Mouse (Mus musculus) neural tube, embryonic 15.5 days (tissue): ENCODE data around the gene Naa16. TPM values are rescaled to one million over a fixed set of nuclear protein-coding genes. Genes with fewer than 3 reads are reported as not detected.

Experiments
- ATAC-seq: fragments of 200-750 bp; cut with Nextera tagmentation; 2 replicates; pipeline ENCODE4 v1.8.0; 2017; ENCODE audit warnings: mild to moderate bottlenecking, moderate TSS enrichment, moderate library complexity; ENCODE audit not compliant: low FRiP score
- H3K27ac ChIP-seq: fragments of 300-500 bp; sonication (generic); replicated peaks from 2 replicates; pipeline ENCODE4 v1.5.1; 2015; ENCODE audit warnings: mild to moderate bottlenecking, inconsistent platforms
- H3K27me3 ChIP-seq: fragments of 300-500 bp; sonication (generic); replicated peaks from 2 replicates; pipeline ENCODE4 v1.6.1; 2015; ENCODE audit warnings: inconsistent platforms
- H3K36me3 ChIP-seq: fragments of 300-500 bp; sonication (generic); 2 replicates; pipeline ENCODE4 v1.6.1; 2015; ENCODE audit warnings: inconsistent platforms
- H3K4me1 ChIP-seq: fragments of 300-500 bp; sonication (generic); 2 replicates; pipeline ENCODE4 v1.6.1; 2015; ENCODE audit warnings: inconsistent platforms
- H3K4me2 ChIP-seq: fragments of 300-500 bp; sonication (generic); 2 replicates; pipeline ENCODE4 v1.6.1; 2015; ENCODE audit warnings: inconsistent platforms, mild to moderate bottlenecking, moderate library complexity
- H3K4me3 ChIP-seq: fragments of 300-500 bp; sonication (generic); replicated peaks from 2 replicates; pipeline ENCODE4 v1.5.1; 2015; ENCODE audit warnings: mild to moderate bottlenecking, inconsistent platforms
- H3K9ac ChIP-seq: fragments of 300-500 bp; sonication (generic); replicated peaks from 2 replicates; pipeline ENCODE4 v1.6.1; 2015; ENCODE audit warnings: mild to moderate bottlenecking, inconsistent platforms
- H3K9me3 ChIP-seq: fragments of 300-500 bp; sonication (generic); replicated peaks from 2 replicates; pipeline ENCODE4 v1.6.1; 2016; ENCODE audit warnings: inconsistent platforms
- WGBS: fragments of 180-500 bp; shearing (Covaris S2); methylation state at CpG from one replicate; pipeline ENCODE4 v1.1.7; 2015; ENCODE audit warnings: mixed read lengths; 5-methylcytosine and 5-hydroxymethylcytosine counted together
- polyA plus RNA-seq: library from polyadenylated mRNA; unstranded; fragments of >200 nt; fragmentation: Nextera tagmentation; extraction: Ambion mirVana; gene quantifications from 2 replicates; pipeline ENCODE4 v1.2.1, GENCODE M21; 2015

The Naa16 gene
- polyA plus RNA-seq, 1 experiment from 2014 or later, result 15.6 TPM

GRCm38 (mm10) chr14:79324112-79324840 is 66.3 kb downstream of the Naa16 start:
- no peak overlapping the region for H3K4me3 ChIP-seq
- no peaks in the 10 kb centered on the region for H3K27me3 ChIP-seq
- no peak overlapping the region for H3K27ac ChIP-seq
- H3K36me3 ChIP-seq, result no peaks in the 10 kb centered on the region
- no peaks in the 10 kb centered on the region for H3K4me1 ChIP-seq
- no peak overlapping the region for H3K9ac ChIP-seq
- no peak overlapping the region for H3K4me2 ChIP-seq
- peak; percentile 45; the same call in 1 of the 2 replicates for ATAC-seq
- H3K9me3 ChIP-seq, result no peaks in the 10 kb centered on the region
- 79% methylated on average over 10 of the region's 10 CpGs for WGBS

- no peak overlapping the region for H3K27ac ChIP-seq
- H3K4me2 ChIP-seq, result no peak overlapping the region
- no peaks in the 10 kb centered on the region for H3K9me3 ChIP-seq
- 85% methylated on average over 5 of the region's 5 CpGs for WGBS
- no peaks in the 10 kb centered on the region for H3K27me3 ChIP-seq
- no peak overlapping the region for H3K9ac ChIP-seq
- ATAC-seq, result no peak
- no peak overlapping the region for H3K4me3 ChIP-seq
- no peaks in the 10 kb centered on the region for H3K4me1 ChIP-seq
- H3K36me3 ChIP-seq, result no peaks in the 10 kb centered on the region
Observed at GRCm38 (mm10) chr14:79321881-79322280, 68.7 kb downstream of the Naa16 start.

- H3K9me3 ChIP-seq, result no peaks in the 10 kb centered on the region
Observed at GRCm38 (mm10) chr14:79321152-79321551, 69.4 kb downstream of the Naa16 start.

GRCm38 (mm10) chr14:79317602-79318001 is 73.0 kb downstream of the Naa16 start:
- no peaks in the 10 kb centered on the region for H3K36me3 ChIP-seq
- no peak overlapping the region for H3K27ac ChIP-seq
- no peak for ATAC-seq
- H3K4me3 ChIP-seq, result no peak overlapping the region
- no peaks in the 10 kb centered on the region for H3K4me1 ChIP-seq
- no peak overlapping the region for H3K9ac ChIP-seq
- H3K4me2 ChIP-seq, result no peak overlapping the region
- no peaks in the 10 kb centered on the region for H3K27me3 ChIP-seq
- no peaks in the 10 kb centered on the region for H3K9me3 ChIP-seq
- 50% methylated on average over 2 of the region's 2 CpGs for WGBS

More at GRCm38 (mm10) chr14:79321152-79321551, 69.4 kb downstream of the Naa16 start:
- Histone ChIP-seq H3K9ac (no peak overlapping the region), H3K27me3 (no peaks in the 10 kb centered on the region), H3K36me3 (no peaks in the 10 kb centered on the region), H3K27ac (no peak overlapping the region), H3K4me3 (no peak overlapping the region), H3K4me2 (no peak overlapping the region), H3K4me1 (no peaks in the 10 kb centered on the region)
- peak; percentile 68; the same call in 1 of the 2 replicates for ATAC-seq
- WGBS, result 33% methylated on average over 8 of the region's 8 CpGs

GRCm38 (mm10) chr14:79315877-79316276 is 74.7 kb downstream of the Naa16 start:
- Histone ChIP-seq H3K36me3 (no peaks in the 10 kb centered on the region), H3K27ac (no peak overlapping the region), H3K9me3 (no peaks in the 10 kb centered on the region), H3K27me3 (no peaks in the 10 kb centered on the region), H3K4me1 (no peaks in the 10 kb centered on the region), H3K4me2 (no peak overlapping the region), H3K9ac (no peak overlapping the region), H3K4me3 (no peak overlapping the region)
- 63% methylated on average over 7 of the region's 7 CpGs for WGBS
- ATAC-seq, result no peak

GRCm38 (mm10) chr14:79314245-79315010 is 76.2 kb downstream of the Naa16 start:
- Histone ChIP-seq H3K9ac (no peak overlapping the region), H3K4me3 (no peak overlapping the region), H3K4me1 (no peaks in the 10 kb centered on the region), H3K4me2 (no peak overlapping the region), H3K27me3 (no peaks in the 10 kb centered on the region), H3K9me3 (no peaks in the 10 kb centered on the region), H3K27ac (0 out of 2 replicates have a peak overlapping the region, but pooled peaks have one; percentile 24), H3K36me3 (no peaks in the 10 kb centered on the region)
- WGBS, result 83% methylated on average over 12 of the region's 12 CpGs
- no peak for ATAC-seq

GRCm38 (mm10) chr14:79313439-79314175 is 77.0 kb downstream of the Naa16 start:
- WGBS, result 59% methylated on average over 8 of the region's 8 CpGs
- no peaks in the 10 kb centered on the region for H3K36me3 ChIP-seq
- 0 out of 2 replicates have a peak, but pooled peaks have one; percentile 65 for ATAC-seq
- peaks cover 6% of the 10 kb centered on the region; the same call in 1 of the 2 replicates for H3K4me1 ChIP-seq
- no peaks in the 10 kb centered on the region for H3K9me3 ChIP-seq
- no peaks in the 10 kb centered on the region for H3K27me3 ChIP-seq
- H3K4me3 ChIP-seq, result no peak overlapping the region
- peak overlapping the region; percentile 24; the same call in 1 of the 2 replicates for H3K27ac ChIP-seq
- no peak overlapping the region for H3K9ac ChIP-seq
- no peak overlapping the region for H3K4me2 ChIP-seq

- 85% methylated on average over 4 of the region's 4 CpGs for WGBS
- no peak overlapping the region for H3K27ac ChIP-seq
- no peaks in the 10 kb centered on the region for H3K36me3 ChIP-seq
- no peak for ATAC-seq
- no peak overlapping the region for H3K4me2 ChIP-seq
- no peak overlapping the region for H3K9ac ChIP-seq
- no peaks in the 10 kb centered on the region for H3K9me3 ChIP-seq
- no peaks in the 10 kb centered on the region for H3K27me3 ChIP-seq
- H3K4me3 ChIP-seq, result no peak overlapping the region
- H3K4me1 ChIP-seq, result peaks cover 11% of the 10 kb centered on the region
Observed at GRCm38 (mm10) chr14:79312719-79313118, 77.9 kb downstream of the Naa16 start.

GRCm38 (mm10) chr14:79311918-79312454 is 78.6 kb downstream of the Naa16 start:
- Histone ChIP-seq H3K4me1 (peaks cover 11% of the 10 kb centered on the region), H3K27me3 (no peaks in the 10 kb centered on the region), H3K27ac (no peak overlapping the region), H3K4me3 (no peak overlapping the region), H3K36me3 (no peaks in the 10 kb centered on the region), H3K9ac (no peak overlapping the region), H3K9me3 (no peaks in the 10 kb centered on the region), H3K4me2 (no peak overlapping the region)
- no peak for ATAC-seq
- 33% methylated on average over 4 of the region's 4 CpGs for WGBS

GRCm38 (mm10) chr14:79309115-79309514 is 81.5 kb downstream of the Naa16 start:
- no peak overlapping the region for H3K4me2 ChIP-seq
- 57% methylated on average over 4 of the region's 4 CpGs for WGBS

GRCm38 (mm10) chr14:79308364-79308763 is 82.2 kb downstream of the Naa16 start:
- H3K36me3 ChIP-seq, result no peaks in the 10 kb centered on the region
- H3K4me3 ChIP-seq, result no peak overlapping the region
- no peaks in the 10 kb centered on the region for H3K27me3 ChIP-seq
- no peak for ATAC-seq
- H3K4me2 ChIP-seq, result no peak overlapping the region
- H3K27ac ChIP-seq, result no peak overlapping the region
- peaks cover 11% of the 10 kb centered on the region for H3K4me1 ChIP-seq
- H3K9me3 ChIP-seq, result no peaks in the 10 kb centered on the region
- WGBS, result 14% methylated on average over 4 of the region's 4 CpGs
- no peak overlapping the region for H3K9ac ChIP-seq

More at GRCm38 (mm10) chr14:79309115-79309514, 81.5 kb downstream of the Naa16 start:
- no peaks in the 10 kb centered on the region for H3K9me3 ChIP-seq
- H3K36me3 ChIP-seq, result no peaks in the 10 kb centered on the region
- no peak overlapping the region for H3K9ac ChIP-seq
- ATAC-seq, result no peak
- H3K4me1 ChIP-seq, result peaks cover 11% of the 10 kb centered on the region
- H3K27ac ChIP-seq, result no peak overlapping the region
- H3K27me3 ChIP-seq, result no peaks in the 10 kb centered on the region
- no peak overlapping the region for H3K4me3 ChIP-seq
